Comparison of ENCODE assay signal across 8 mouse cellular contexts in genomic region chr11:75164750-75165149, GRCm38 (mm10). TPM values are rescaled to one million over a fixed set of nuclear protein-coding genes. Genes with fewer than 3 reads are reported as not detected.
A peak's percentile ranks its signal among the peaks of the same experiment; 100 is the strongest.
DNase-seq lines count a peak whose midpoint lies in the region; ATAC-seq and TF ChIP-seq lines count a peak whose summit lies in the region.

No protein-coding gene starts in this region.

- DNase-seq in hindbrain, embryonic 11.5 days (ENCODE audit: low spot score): no peak
- DNase-seq in hindbrain, embryonic 10.5 days (ENCODE audit: low spot score): no peak
- no peak for DNase-seq in ES-E14 (ENCODE audit: low read depth, low spot score)
- DNase-seq in liver, embryonic 13.5 days: no peak
- no peak for DNase-seq in c-Kit-positive CD71-positive TER-119-positive erythroid progenitor cells, embryonic 14.5 days (ENCODE audit: low spot score)
- DNase-seq in thymus, postnatal 25 days: no peak

- H3K9me3 ChIP-seq in hindbrain, embryonic 11.5 days (ENCODE audit: control insufficient read depth, low read length): no peaks in the 10 kb centered on the region
- no peaks in the 10 kb centered on the region for H3K9me3 ChIP-seq in hindbrain, embryonic 10.5 days
- no peaks in the 10 kb centered on the region for H3K9me3 ChIP-seq in ES-E14 (ENCODE audit: control insufficient read depth, insufficient read depth, low read depth, low read length)
- no peaks in the 10 kb centered on the region for H3K9me3 ChIP-seq in heart, embryonic 12.5 days (replicated peaks)
- no peaks in the 10 kb centered on the region for H3K9me3 ChIP-seq in liver, embryonic 13.5 days (replicated peaks)

- H3K27ac ChIP-seq in hindbrain, embryonic 11.5 days (ENCODE audit: low read depth, low read length): no peak overlapping the region
- no peak overlapping the region for H3K27ac ChIP-seq in hindbrain, embryonic 10.5 days
- no peak overlapping the region for H3K27ac ChIP-seq in ES-E14 (ENCODE audit: insufficient read depth, low read depth, low read length, poor library complexity, severe bottlenecking)
- no peak overlapping the region for H3K27ac ChIP-seq in heart, embryonic 12.5 days (ENCODE audit: poor library complexity, severe bottlenecking)
- no peak overlapping the region for H3K27ac ChIP-seq in liver, embryonic 13.5 days

- no peak overlapping the region for H3K4me3 ChIP-seq in hindbrain, embryonic 11.5 days (ENCODE audit: low read depth, low read length)
- no peak overlapping the region for H3K4me3 ChIP-seq in hindbrain, embryonic 10.5 days
- peak overlapping the region; percentile 2 to 32; a peak in 2 of 4 replicates for H3K4me3 ChIP-seq in ES-E14 (ENCODE audit: insufficient read depth in 1 of 2, low read depth in 1 of 2, low read length in 2 of 2, poor library complexity in 1 of 2, severe bottlenecking in 1 of 2)
- H3K4me3 ChIP-seq in heart, embryonic 12.5 days: peak overlapping the region; percentile 61
- H3K4me3 ChIP-seq in liver, embryonic 13.5 days (replicated peaks): peak overlapping the region; percentile 70; the same call in 1 of the 2 replicates

- in situ Hi-C loops in ES-E14 (cut with MboI; ENCODE audit: low sequenced_read_pairs in 2 of 2, unreplicated experiment in 2 of 2): no loop called here

- no peak for ATAC-seq in hindbrain, embryonic 11.5 days (ENCODE audit: low FRiP score)
- no peak for ATAC-seq in heart, embryonic 12.5 days (ENCODE audit: insufficient number of reproducible peaks, low FRiP score)
- no peak for ATAC-seq in liver, embryonic 13.5 days (ENCODE audit: low read depth)
- no peak for ATAC-seq in CD4-positive, CD25-positive, alpha-beta regulatory T cell, adult 4 months

- H3K36me3 ChIP-seq in hindbrain, embryonic 11.5 days (ENCODE audit: control insufficient read depth, insufficient read depth, low read length): peaks cover 2% of the 10 kb centered on the region; the same call in 1 of the 2 replicates
- H3K36me3 ChIP-seq in hindbrain, embryonic 10.5 days: peaks cover 43% of the 10 kb centered on the region
- H3K36me3 ChIP-seq in ES-E14 (ENCODE audit: control insufficient read depth, insufficient read depth, low read length, poor library complexity, severe bottlenecking): no peaks in the 10 kb centered on the region; the same call in 1 of the 2 replicates
- peaks cover 36% of the 10 kb centered on the region for H3K36me3 ChIP-seq in heart, embryonic 12.5 days
- peaks cover 22% of the 10 kb centered on the region for H3K36me3 ChIP-seq in liver, embryonic 13.5 days

- H3K4me2 ChIP-seq in hindbrain, embryonic 11.5 days (replicated peaks; ENCODE audit: low read depth, low read length): no peak overlapping the region
- peak overlapping the region; percentile 96 for H3K4me2 ChIP-seq in heart, embryonic 12.5 days
- peak overlapping the region; percentile 82 for H3K4me2 ChIP-seq in liver, embryonic 13.5 days

- H3K4me1 ChIP-seq in hindbrain, embryonic 11.5 days (replicated peaks; ENCODE audit: control insufficient read depth, insufficient read depth, low read length): peaks cover 15% of the 10 kb centered on the region
- peaks cover 53% of the 10 kb centered on the region for H3K4me1 ChIP-seq in hindbrain, embryonic 10.5 days (replicated peaks)
- H3K4me1 ChIP-seq in ES-E14 (ENCODE audit: control insufficient read depth in 2 of 2, insufficient read depth in 2 of 2, low read length in 2 of 2, poor library complexity in 1 of 2): peaks cover 0 to 12% of the 10 kb centered on the region in 2 experiments; a peak in 1 of 4 replicates
- peaks cover 71% of the 10 kb centered on the region for H3K4me1 ChIP-seq in heart, embryonic 12.5 days (replicated peaks)
- peaks cover 54% of the 10 kb centered on the region for H3K4me1 ChIP-seq in liver, embryonic 13.5 days (replicated peaks)

- H3K27me3 ChIP-seq in hindbrain, embryonic 11.5 days (ENCODE audit: control insufficient read depth, insufficient read depth, low read length): peaks cover 68% of the 10 kb centered on the region
- H3K27me3 ChIP-seq in hindbrain, embryonic 10.5 days (ENCODE audit: insufficient read depth, poor library complexity, severe bottlenecking): peaks cover 75% of the 10 kb centered on the region
- H3K27me3 ChIP-seq in heart, embryonic 12.5 days (replicated peaks): peaks cover 57% of the 10 kb centered on the region
- peaks cover 62% of the 10 kb centered on the region for H3K27me3 ChIP-seq in liver, embryonic 13.5 days

- H3K9ac ChIP-seq in hindbrain, embryonic 11.5 days (ENCODE audit: low read depth, low read length): 0 out of 2 replicates have a peak overlapping the region, but pooled peaks have one; percentile 31
- no peak overlapping the region for H3K9ac ChIP-seq in ES-E14 (ENCODE audit: insufficient read depth, low read depth, low read length, poor library complexity, severe bottlenecking)
- peak overlapping the region; percentile 79 for H3K9ac ChIP-seq in heart, embryonic 12.5 days
- peak overlapping the region; percentile 57; the same call in 1 of the 2 replicates for H3K9ac ChIP-seq in liver, embryonic 13.5 days

- WGBS in hindbrain, embryonic 11.5 days: 19% methylated on average over 15 of the region's 15 CpGs
- WGBS in hindbrain, embryonic 10.5 days: 13% methylated on average over 15 of the region's 15 CpGs
- WGBS in heart, embryonic 12.5 days: 21% methylated on average over 15 of the region's 15 CpGs
- WGBS in liver, embryonic 13.5 days (ENCODE audit: insufficient replicate concordance): 14% methylated on average over 15 of the region's 15 CpGs

TF ChIP-seq in ES-E14, 5 proteins besides CTCF, POLR2A, EP300 and RAD21:
- TF ChIP-seq CHD2 (IDR thresholded peaks at IDR 0.05; ENCODE audit: low read depth, low read length): no peak
- no peak for TF ChIP-seq ZNF384 (IDR thresholded peaks at IDR 0.05; ENCODE audit: low read depth, low read length)
- no peak for TF ChIP-seq MAFK (IDR thresholded peaks at IDR 0.05; ENCODE audit: insufficient read depth, low read depth, low read length)
- TF ChIP-seq ZC3H11A (IDR thresholded peaks at IDR 0.05; ENCODE audit: borderline replicate concordance, low read depth, low read length): no peak
- TF ChIP-seq HCFC1 (IDR thresholded peaks at IDR 0.05; ENCODE audit: borderline replicate concordance, insufficient read depth, low read length): no peak
TF ChIP-seq in ES-E14: peak in this region for 0.

RNA-seq across cellular contexts. Expression of gene Hic1, which starts 4.6 kb away (rescaled TPM):
- polyA plus RNA-seq in hindbrain, embryonic 11.5 days (2014; fragmentation: Nextera tagmentation; extraction: Ambion mirVana): 0.90 and 1.5 TPM in 2 replicates
- 0.15 and 0.52 TPM in 2 replicates for polyA plus RNA-seq in hindbrain, embryonic 10.5 days (2016; fragmentation: Nextera tagmentation; extraction: Ambion mirVana)
- total RNA-seq in ES-E14 (2012; rRNA removed): 1.4 and 2.1 TPM in 2 replicates
- polyA plus RNA-seq in heart, embryonic 12.5 days (2016; fragmentation: Nextera tagmentation; extraction: Ambion mirVana): 13.3 and 13.8 TPM in 2 replicates
- 1.2 and 1.5 TPM in 2 replicates for polyA plus RNA-seq in liver, embryonic 13.5 days (2015; fragmentation: Nextera tagmentation; extraction: Ambion mirVana)
- under 1 TPM in 1 of 2 experiments, not detected in 1; 0.36 TPM for polyA plus RNA-seq in CD4-positive, CD25-positive, alpha-beta regulatory T cell, adult 4 months (2017; shearing (Covaris generic))

RNA-seq across cellular contexts. Expression of gene Ovca2, which starts 13.9 kb away (rescaled TPM):
- 28.0 and 31.0 TPM in 2 replicates for polyA plus RNA-seq in hindbrain, embryonic 11.5 days (2014; fragmentation: Nextera tagmentation; extraction: Ambion mirVana)
- 27.6 and 33.1 TPM in 2 replicates for polyA plus RNA-seq in hindbrain, embryonic 10.5 days (2016; fragmentation: Nextera tagmentation; extraction: Ambion mirVana)
- total RNA-seq in ES-E14 (2012; rRNA removed): 11.7 and 14.8 TPM in 2 replicates
- 19.4 and 20.5 TPM in 2 replicates for polyA plus RNA-seq in heart, embryonic 12.5 days (2016; fragmentation: Nextera tagmentation; extraction: Ambion mirVana)
- polyA plus RNA-seq in liver, embryonic 13.5 days (2015; fragmentation: Nextera tagmentation; extraction: Ambion mirVana): 13.3 and 13.4 TPM in 2 replicates
- polyA plus RNA-seq in CD4-positive, CD25-positive, alpha-beta regulatory T cell, adult 4 months (2017; shearing (Covaris generic)): 10 to 100 TPM; 19.2 to 29.4 TPM

RNA-seq across cellular contexts. Expression of gene Dph1, which starts 26.3 kb away (rescaled TPM):
- 14.1 and 18.8 TPM in 2 replicates for polyA plus RNA-seq in hindbrain, embryonic 11.5 days (2014; fragmentation: Nextera tagmentation; extraction: Ambion mirVana)
- polyA plus RNA-seq in hindbrain, embryonic 10.5 days (2016; fragmentation: Nextera tagmentation; extraction: Ambion mirVana): 23.2 and 24.2 TPM in 2 replicates
- total RNA-seq in ES-E14 (2012; rRNA removed): 32.8 and 43.6 TPM in 2 replicates
- 23.3 and 23.5 TPM in 2 replicates for polyA plus RNA-seq in heart, embryonic 12.5 days (2016; fragmentation: Nextera tagmentation; extraction: Ambion mirVana)
- polyA plus RNA-seq in liver, embryonic 13.5 days (2015; fragmentation: Nextera tagmentation; extraction: Ambion mirVana): 13.8 and 15.8 TPM in 2 replicates
- 10 to 100 TPM; 11.0 to 20.6 TPM for polyA plus RNA-seq in CD4-positive, CD25-positive, alpha-beta regulatory T cell, adult 4 months (2017; shearing (Covaris generic))

RNA-seq across cellular contexts. Expression of gene Rtn4rl1, which starts 28.8 kb away (rescaled TPM):
- 2.4 and 2.8 TPM in 2 replicates for polyA plus RNA-seq in hindbrain, embryonic 11.5 days (2014; fragmentation: Nextera tagmentation; extraction: Ambion mirVana)
- polyA plus RNA-seq in hindbrain, embryonic 10.5 days (2016; fragmentation: Nextera tagmentation; extraction: Ambion mirVana): 2.5 and 2.8 TPM in 2 replicates
- total RNA-seq in ES-E14 (2012; rRNA removed): 1.0 and 1.1 TPM in 2 replicates
- polyA plus RNA-seq in heart, embryonic 12.5 days (2016; fragmentation: Nextera tagmentation; extraction: Ambion mirVana): 16.3 and 16.8 TPM in 2 replicates
- 0.78 and 0.97 TPM in 2 replicates for polyA plus RNA-seq in liver, embryonic 13.5 days (2015; fragmentation: Nextera tagmentation; extraction: Ambion mirVana)
- 1 to 10 TPM; 1.5 to 1.8 TPM for polyA plus RNA-seq in CD4-positive, CD25-positive, alpha-beta regulatory T cell, adult 4 months (2017; shearing (Covaris generic))

Comparison
In these comparisons a context has a peak if more than half of its experiments do, and no peak if none do; other contexts are left out.
1. H3K4me3 ChIP-seq: peak in ES-E14 (2 of 2), heart, embryonic 12.5 days (single experiment) and liver, embryonic 13.5 days (single experiment); none in hindbrain, embryonic 11.5 days (single experiment) and hindbrain, embryonic 10.5 days (single experiment).